Mouse (Mus musculus): Measurements from ENCODE around the gene Dlx5.

Dlx5 gene

DNA sequence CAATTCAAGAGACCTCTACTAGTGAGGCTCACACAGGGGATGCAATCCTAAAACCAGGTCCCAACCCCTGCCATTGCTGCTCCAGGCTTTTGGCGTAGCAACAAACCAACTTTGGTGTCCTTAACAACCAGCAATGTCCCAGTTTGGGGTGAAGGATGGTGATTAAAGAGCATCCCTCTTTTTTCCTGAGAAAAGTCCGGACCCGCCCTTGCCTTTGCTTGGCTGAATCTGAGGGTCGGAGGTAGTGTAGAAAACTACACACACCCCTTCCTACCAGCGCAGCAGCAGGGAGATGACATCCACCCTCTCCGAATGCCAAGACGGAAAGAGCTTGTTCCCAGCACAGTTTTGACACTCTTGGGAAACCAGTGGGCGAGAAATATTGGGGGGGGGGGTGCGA, 6.2 kb downstream of the Dlx5 start:
- DNase-seq: no peak

DNA sequence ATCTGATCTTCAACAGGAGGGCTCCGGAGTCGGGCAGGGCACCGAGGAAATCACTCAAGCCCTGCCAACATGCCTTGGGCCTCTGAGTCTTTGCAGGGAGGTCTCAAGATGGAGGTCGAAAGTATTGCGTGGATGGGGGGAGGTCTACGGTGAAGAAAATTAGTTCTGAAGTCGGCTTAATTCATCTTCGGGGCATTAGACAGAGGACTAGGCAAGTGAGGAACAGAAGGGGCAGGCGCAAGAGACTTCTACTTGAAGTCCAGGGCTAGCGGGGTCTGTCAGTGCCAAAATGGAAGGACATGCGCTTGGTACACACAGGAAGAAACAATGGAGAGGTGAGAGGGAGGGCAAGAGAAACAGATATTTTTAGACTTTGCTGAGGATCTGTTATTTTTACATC, 6.7 kb downstream of the Dlx5 start:
- DNase-seq: no peak

DNA sequence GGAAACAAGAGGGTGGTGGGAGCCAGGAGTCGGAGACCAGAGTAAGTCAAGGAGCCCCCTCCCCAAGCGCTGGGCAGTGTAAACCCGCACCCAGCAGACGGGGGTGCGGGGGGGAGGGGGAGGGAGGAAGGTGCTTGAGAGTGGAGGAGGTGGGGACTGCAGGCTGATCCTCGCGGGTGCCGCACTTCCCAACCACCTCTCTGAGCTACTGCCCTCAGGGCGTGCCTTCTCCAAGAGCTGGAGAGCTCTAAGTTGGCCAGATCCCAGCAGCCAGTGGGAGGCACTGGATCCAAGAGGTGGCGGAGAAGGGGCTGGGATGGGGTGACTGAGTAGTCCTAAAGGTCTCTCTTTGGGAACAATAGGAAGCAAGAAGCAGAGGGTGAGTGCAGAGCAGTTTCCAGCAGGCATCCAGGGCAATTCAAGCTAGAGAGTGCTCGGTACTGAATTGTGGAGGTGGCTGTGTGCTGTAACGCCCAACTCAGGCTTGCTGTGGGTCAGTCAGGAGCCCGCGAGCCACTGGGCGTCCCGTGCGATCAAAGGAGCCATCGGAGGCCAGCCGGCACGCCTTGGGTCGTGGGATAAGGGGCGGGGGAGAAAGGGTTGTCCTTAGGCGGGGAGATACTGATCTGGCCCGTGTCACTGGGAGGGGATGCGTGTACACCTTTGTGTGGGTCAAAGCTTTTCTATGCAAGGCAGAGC, 7.7 kb downstream of the Dlx5 start:
- no peak for DNase-seq

- no peak for DNase-seq
These were observed 8.3 kb downstream of the Dlx5 start for GRCm38 (mm10) chr6:6873476-6874072.

DNA sequence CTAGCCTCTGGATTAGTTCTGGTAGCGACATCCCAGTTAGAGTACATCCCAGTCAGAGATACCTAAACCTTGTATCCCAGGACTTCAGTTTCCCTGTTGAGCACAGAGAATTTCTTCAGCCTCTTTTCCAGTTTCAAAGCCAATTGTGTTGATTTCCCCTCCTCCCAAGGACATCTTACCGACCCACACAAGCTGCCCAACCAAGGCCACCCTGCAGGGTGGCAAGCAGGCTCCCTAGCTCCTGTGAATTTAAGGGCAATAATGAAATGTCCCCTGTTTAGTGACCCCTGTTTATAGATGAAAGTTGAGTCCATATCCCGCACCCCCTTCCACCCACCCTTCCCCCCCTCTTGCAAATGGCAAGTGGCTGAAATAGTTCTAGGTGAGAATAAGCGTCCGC, 9.0 kb downstream of the Dlx5 start:
- no peak for DNase-seq

GRCm38 (mm10) chr6:6871692-6872091, 10.2 kb downstream of the Dlx5 start:
- DNase-seq: no peak

DNA sequence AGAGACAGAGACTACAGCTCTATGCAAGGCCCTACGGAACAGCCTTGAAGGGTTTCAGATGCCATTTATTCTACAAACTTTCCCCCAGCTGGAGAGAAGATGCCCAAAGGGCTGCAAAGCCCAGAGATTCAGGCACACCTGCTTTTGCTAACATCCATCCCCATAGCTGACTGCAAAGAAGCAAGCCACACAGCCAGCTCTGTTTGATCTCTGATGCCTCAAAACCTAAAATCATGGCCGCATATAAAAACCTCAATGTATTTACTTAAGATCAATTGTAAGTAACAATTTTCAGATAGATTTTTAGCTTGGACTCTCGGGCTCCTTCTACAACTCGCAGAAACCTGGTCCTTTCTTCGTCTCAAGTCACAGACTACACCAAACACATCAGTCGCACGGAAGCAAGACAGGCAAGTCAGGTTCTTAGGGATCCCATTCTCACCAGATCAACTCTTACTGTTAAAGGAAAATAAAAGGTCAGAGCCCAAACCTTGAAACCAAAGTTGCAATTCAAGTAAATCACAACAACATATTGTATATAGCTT, 10.9 kb downstream of the Dlx5 start:
- no peak for DNase-seq

- DNase-seq: no peak
These were observed 11.7 kb downstream of the Dlx5 start for GRCm38 (mm10) chr6:6869961-6870800.

DNA sequence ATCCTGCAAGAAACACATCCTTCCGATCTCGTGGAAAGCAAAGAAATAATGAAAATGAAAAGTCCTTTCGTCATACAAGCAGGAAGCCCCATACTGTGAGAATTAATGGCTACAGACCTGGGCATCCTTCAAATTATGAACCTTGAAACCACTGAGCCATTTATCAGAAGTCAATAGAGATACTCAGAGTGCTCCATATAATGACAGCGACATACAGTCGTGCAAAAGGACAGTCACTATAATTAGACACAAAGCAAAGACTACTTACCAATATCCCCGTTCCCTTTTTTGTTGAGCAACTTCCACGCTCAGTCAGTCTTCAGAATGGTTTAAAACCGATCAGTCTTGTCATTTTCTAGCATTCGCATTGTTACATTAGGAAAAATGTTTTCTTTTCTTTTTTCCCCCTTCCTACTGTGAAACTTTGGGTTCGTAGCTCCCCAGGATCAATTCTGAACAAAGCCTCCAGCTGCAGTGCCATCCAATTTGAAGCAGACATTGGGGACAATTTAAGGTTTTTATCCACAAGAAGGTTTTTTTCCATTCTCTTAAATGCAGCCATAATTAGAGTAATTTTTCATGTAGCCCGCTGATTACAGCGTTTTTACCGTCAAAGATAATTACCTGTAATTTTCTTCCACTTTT, 12.7 kb downstream of the Dlx5 start:
- no peak for DNase-seq

GRCm38 (mm10) chr6:6867031-6867430, 14.9 kb downstream of the Dlx5 start:
- DNase-seq: no peak

- no peak for DNase-seq
These were observed 17.1 kb downstream of the Dlx5 start for GRCm38 (mm10) chr6:6864441-6865440.

- DNase-seq: no peak
These were observed 17.9 kb downstream of the Dlx5 start for GRCm38 (mm10) chr6:6863955-6864354.

DNA sequence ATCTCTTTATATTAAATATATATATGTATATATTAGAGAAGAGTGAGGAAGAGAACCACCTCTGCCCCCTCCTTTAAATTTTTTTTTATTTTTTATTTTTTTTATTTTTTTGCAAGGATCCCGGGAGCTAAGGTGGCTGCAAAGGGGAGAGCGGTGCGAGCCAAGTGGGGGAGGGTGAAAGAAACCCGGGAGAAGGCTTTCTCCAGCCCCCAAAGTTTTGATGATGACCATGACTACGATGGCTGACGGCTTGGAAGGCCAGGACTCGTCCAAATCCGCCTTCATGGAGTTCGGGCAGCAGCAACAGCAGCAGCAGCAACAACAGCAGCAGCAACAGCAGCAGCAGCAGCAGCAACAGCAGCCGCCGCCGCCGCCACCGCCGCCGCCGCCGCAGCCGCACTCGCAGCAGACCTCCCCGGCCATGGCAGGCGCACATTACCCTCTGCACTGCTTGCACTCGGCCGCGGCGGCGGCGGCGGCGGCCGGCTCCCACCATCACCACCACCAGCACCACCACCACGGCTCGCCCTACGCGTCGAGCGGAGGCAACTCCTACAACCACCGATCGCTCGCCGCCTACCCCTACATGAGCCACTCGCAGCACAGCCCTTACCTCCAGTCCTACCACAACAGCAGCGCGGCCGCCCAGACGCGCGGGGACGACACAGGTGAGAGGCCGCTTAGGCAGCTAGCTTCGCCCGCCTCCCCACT, 18.6 kb downstream of the Dlx5 start, which contains the start of gene Dlx6:
TSS of gene Dlx6 (plus strand) at position 175 of the 711 bp plus-strand sequence.
- DNase-seq: no peak

DNA sequence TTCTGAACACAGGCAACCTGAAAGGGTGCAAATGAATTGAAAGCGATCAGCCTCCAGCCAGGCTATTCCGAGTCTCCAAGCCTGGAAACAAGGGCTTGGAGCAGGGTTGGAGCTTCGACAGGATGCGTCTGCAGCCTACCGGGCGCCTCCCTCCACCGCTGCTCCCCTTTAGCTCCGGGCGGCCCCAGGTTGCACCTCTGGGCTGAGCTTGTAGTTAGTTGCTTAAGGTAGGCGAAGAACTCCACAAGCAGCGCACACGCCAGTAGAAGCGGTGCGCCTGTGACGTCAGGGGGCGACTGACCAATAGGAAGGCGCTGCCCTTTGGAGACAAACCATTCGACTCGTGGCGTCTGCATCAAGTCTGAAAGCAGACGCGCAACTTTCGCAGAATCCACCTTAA, 19.3 kb downstream of the Dlx5 start:
- no peak for DNase-seq

DNA sequence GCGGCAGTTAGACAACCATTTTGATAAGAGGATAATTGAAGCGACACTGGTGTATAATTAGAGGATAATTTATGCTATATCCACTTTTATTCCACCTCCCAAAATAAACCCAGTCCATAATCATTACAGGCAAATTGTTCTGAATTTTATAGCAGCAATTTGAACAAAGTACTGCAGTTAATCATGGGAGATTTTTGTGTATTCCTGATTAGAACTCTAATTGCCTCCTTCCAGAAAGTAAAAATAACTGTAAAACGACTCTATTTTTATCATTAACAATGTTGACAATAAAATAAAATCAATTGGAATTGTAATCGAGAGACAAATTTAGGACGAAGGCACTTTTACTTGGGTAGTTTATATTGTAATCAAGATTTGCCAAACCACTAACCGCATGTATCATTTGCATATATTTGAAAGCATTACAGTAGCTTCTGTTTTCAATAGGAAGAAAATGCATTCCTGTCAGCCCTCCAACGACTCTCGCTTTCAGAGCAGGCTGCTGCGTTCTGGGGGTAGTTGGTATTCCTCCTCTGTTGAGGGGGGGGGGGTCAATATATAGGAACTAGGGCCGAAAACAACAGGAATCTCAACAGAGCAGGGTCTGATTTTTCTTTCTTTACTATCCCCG, 20.0 kb downstream of the Dlx5 start:
- no peak for DNase-seq

GRCm38 (mm10) chr6:6861086-6861797, 20.6 kb downstream of the Dlx5 start:
- DNase-seq: no peak

GRCm38 (mm10) chr6:6860411-6861085, 21.3 kb downstream of the Dlx5 start:
- no peak for DNase-seq

- DNase-seq: no peak
These were observed 21.9 kb downstream of the Dlx5 start for GRCm38 (mm10) chr6:6859950-6860410.

All from cerebellum, adult 11-12 months (tissue).